Mouse (Mus musculus) MEL (cell line): ENCODE measurements around the gene Gm20388. TPM values are rescaled to one million over a fixed set of nuclear protein-coding genes. Genes with fewer than 3 reads are reported as not detected.

Experiments
- DNase-seq: peaks from one replicate; pipeline ENCODE4 v3.0.0; 2011; ENCODE audit warnings: low read depth, low spot score
- H3K27ac ChIP-seq: 2 replicates; pipeline ENCODE4 v1.5.1; 2012; ENCODE audit warnings: low read depth, mild to moderate bottlenecking, control low read depth, low read length, moderate library complexity; ENCODE audit not compliant: control insufficient read depth
- H3K27me3 ChIP-seq, 2 experiments: fragments of 150-350 bp in 1 of 2; sonication (generic) in 1 of 2; 2 replicates each; pipeline ENCODE4 v1.6.1; 2012; ENCODE audit warnings: low read length in 2 of 2, mild to moderate bottlenecking in 2 of 2, improper control_type of control experiment in 1 of 2, moderate library complexity in 1 of 2; ENCODE audit not compliant: insufficient read depth in 2 of 2, control insufficient read depth in 1 of 2
- H3K36me3 ChIP-seq, 2 experiments: 2 replicates each; pipeline ENCODE4 v1.6.1; 2012 to 2014; ENCODE audit warnings: low read length in 2 of 2, improper control_type of control experiment in 1 of 2, inconsistent platforms in 1 of 2, mild to moderate bottlenecking in 1 of 2; ENCODE audit not compliant: insufficient read depth in 2 of 2, control insufficient read depth in 1 of 2
- H3K4me1 ChIP-seq, 2 experiments: fragments of 150-350 bp in 1 of 2; sonication (generic) in 1 of 2; 2 replicates each; pipeline ENCODE4 v1.6.1; 2012; ENCODE audit warnings: low read length in 2 of 2, improper control_type of control experiment in 1 of 2, mild to moderate bottlenecking in 1 of 2; ENCODE audit not compliant: insufficient read depth in 2 of 2, control insufficient read depth in 1 of 2
- H3K4me3 ChIP-seq, 2 experiments: fragments of 150-350 bp in 1 of 2; sonication (generic) in 1 of 2; 2 replicates each; pipeline ENCODE4 v1.5.1; 2012; ENCODE audit warnings: low read depth in 2 of 2, low read length in 2 of 2, mild to moderate bottlenecking in 2 of 2, moderate library complexity in 2 of 2, control low read depth in 1 of 2, improper control_type of control experiment in 1 of 2; ENCODE audit not compliant: control insufficient read depth in 1 of 2, insufficient read depth in 1 of 2
- H3K79me2 ChIP-seq: 2 replicates; pipeline ENCODE4 v1.6.1; 2012; ENCODE audit warnings: mild to moderate bottlenecking, low read length, moderate library complexity; ENCODE audit not compliant: control insufficient read depth, poor library complexity, insufficient read depth
- H3K9ac ChIP-seq: 2 replicates; pipeline ENCODE4 v1.6.1; 2012; ENCODE audit warnings: low read depth, mild to moderate bottlenecking, control low read depth, low read length, moderate library complexity; ENCODE audit not compliant: control insufficient read depth, poor library complexity, severe bottlenecking
- H3K9me3 ChIP-seq: fragments of 150-350 bp; sonication (generic); replicated peaks from 2 replicates; pipeline ENCODE4 v1.6.1; 2012; ENCODE audit warnings: mild to moderate bottlenecking, low read length, improper control_type of control experiment, moderate library complexity; ENCODE audit not compliant: insufficient read depth
- CHD1 ChIP-seq: IDR thresholded peaks from 2 replicates; pipeline ENCODE4 v1.6.1; 2012; ENCODE audit warnings: low read depth, mild to moderate bottlenecking, inconsistent platforms, low read length, improper control_type of control experiment
- ELF1 ChIP-seq: IDR thresholded peaks from 2 replicates; pipeline ENCODE4 v1.6.1; 2014; ENCODE audit warnings: low read depth, mild to moderate bottlenecking, inconsistent platforms, low read length, improper control_type of control experiment, moderate library complexity
- EP300 ChIP-seq, 2 experiments: IDR thresholded peaks; 2 replicates each; pipeline ENCODE4 v1.6.1; 2011; ENCODE audit warnings: improper control_type of control experiment in 2 of 2, low read length in 2 of 2, low read depth in 1 of 2, mild to moderate bottlenecking in 1 of 2
- ETS1 ChIP-seq: IDR thresholded peaks from 2 replicates; pipeline ENCODE4 v1.6.1; 2012; ENCODE audit warnings: low read depth, mild to moderate bottlenecking, inconsistent platforms, low read length, improper control_type of control experiment, moderate library complexity
- KAT2A ChIP-seq: conservative IDR thresholded peaks from 2 replicates; pipeline ENCODE4 v1.6.1; 2012; ENCODE audit warnings: low read depth, low read length, improper control_type of control experiment, inconsistent platforms
- NELFE ChIP-seq: IDR thresholded peaks from 2 replicates; pipeline ENCODE4 v1.6.1; 2011; ENCODE audit warnings: low read depth, low read length, improper control_type of control experiment
- NRF1 ChIP-seq: IDR thresholded peaks from 2 replicates; pipeline ENCODE4 v1.6.1; 2014; ENCODE audit warnings: low read depth, mild to moderate bottlenecking, inconsistent platforms, low read length, improper control_type of control experiment, moderate library complexity; ENCODE audit not compliant: poor library complexity, insufficient read depth, severe bottlenecking
- POLR2AphosphoS2 ChIP-seq: IDR thresholded peaks from 2 replicates; pipeline ENCODE4 v1.6.1; 2011; ENCODE audit warnings: low read length, improper control_type of control experiment
- RAD21 ChIP-seq: IDR thresholded peaks from 2 replicates; pipeline ENCODE4 v1.6.1; 2011; ENCODE audit warnings: mild to moderate bottlenecking, low read depth, low read length, improper control_type of control experiment
- RCOR1 ChIP-seq: IDR thresholded peaks from 2 replicates; pipeline ENCODE4 v1.6.1; 2012; ENCODE audit warnings: low read depth, mild to moderate bottlenecking, inconsistent platforms, low read length, improper control_type of control experiment
- SMC3 ChIP-seq: IDR thresholded peaks from 2 replicates; pipeline ENCODE4 v1.6.1; 2011; ENCODE audit warnings: low read depth, low read length, improper control_type of control experiment
- TBP ChIP-seq: IDR thresholded peaks from 2 replicates; pipeline ENCODE4 v1.8.0; 2011; ENCODE audit warnings: low read depth, low read length, improper control_type of control experiment
- TCF12 ChIP-seq: IDR thresholded peaks from 2 replicates; pipeline ENCODE4 v1.6.1; 2014; ENCODE audit warnings: low read depth, mild to moderate bottlenecking, inconsistent platforms, low read length, improper control_type of control experiment, moderate library complexity
- ZC3H11A ChIP-seq: IDR thresholded peaks from 2 replicates; pipeline ENCODE4 v1.6.1; 2012; ENCODE audit warnings: low read depth, mild to moderate bottlenecking, inconsistent platforms, low read length, improper control_type of control experiment
- ZKSCAN1 ChIP-seq: IDR thresholded peaks from 2 replicates; pipeline ENCODE4 v1.6.1; 2012; ENCODE audit warnings: low read depth, mild to moderate bottlenecking, inconsistent platforms, low read length, improper control_type of control experiment, moderate library complexity
- ZMIZ1 ChIP-seq: IDR thresholded peaks from 2 replicates; pipeline ENCODE4 v1.6.1; 2012; ENCODE audit warnings: low read depth, mild to moderate bottlenecking, inconsistent platforms, low read length, improper control_type of control experiment, moderate library complexity
- polyA plus RNA-seq, 2 experiments: library from polyadenylated mRNA; stranded (reverse) in 1 of 2; unstranded in 1 of 2; fragments of >175 nt in 1 of 2; fragments of >200 nt in 1 of 2; gene quantifications; 2 replicates each; pipeline versions ENCODE4 v1.2.1 to v1.2.4; 2012; ENCODE audit warnings: low replicate concordance in 2 of 2, low read depth in 1 of 2; ENCODE audit not compliant: insufficient read length in 2 of 2, insufficient read depth in 1 of 2, missing spikeins in 1 of 2
- total RNA-seq: library from RNA; depleted of rRNA; stranded (reverse); fragments of 300-350 nt; gene quantifications from 2 replicates; pipeline ENCODE4 v1.2.3, GENCODE M21; 2012

Gm20388 gene
- total and polyA plus RNA-seq, 3 experiments = 11.1 to 17.8 TPM; not detected in 1

- TF ChIP-seq ETS1 = no peak
- no peak for TF ChIP-seq RCOR1
- TF ChIP-seq CHD1 = no peak
- TF ChIP-seq, all 39 proteins: peak for 0
These were observed 833.8 kb downstream of the Gm20388 start (continued) for GRCm38 (mm10) chr8:120744448-120744847.

DNA sequence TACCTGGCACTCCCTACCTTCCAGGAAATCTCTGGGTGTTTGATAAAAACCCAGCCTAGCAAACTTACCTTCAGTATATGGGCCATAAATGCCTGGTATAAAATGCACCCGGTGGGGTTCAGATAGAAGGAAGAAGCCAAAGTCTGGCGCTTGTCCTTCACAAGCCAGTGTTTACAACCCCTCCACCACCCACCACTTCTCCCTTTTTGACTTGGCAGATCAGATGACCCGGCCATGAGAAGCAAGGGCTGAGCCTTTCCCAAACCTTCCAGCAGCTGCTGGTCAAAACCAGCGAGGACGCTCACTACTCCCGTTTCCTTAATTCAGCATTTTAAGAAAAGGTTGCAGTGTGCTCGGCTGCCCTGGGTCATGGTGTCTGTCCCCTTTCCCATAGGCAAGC is 834.6 kb downstream of the Gm20388 start:
- no peaks in the 10 kb centered on the region for H3K79me2 ChIP-seq

DNA sequence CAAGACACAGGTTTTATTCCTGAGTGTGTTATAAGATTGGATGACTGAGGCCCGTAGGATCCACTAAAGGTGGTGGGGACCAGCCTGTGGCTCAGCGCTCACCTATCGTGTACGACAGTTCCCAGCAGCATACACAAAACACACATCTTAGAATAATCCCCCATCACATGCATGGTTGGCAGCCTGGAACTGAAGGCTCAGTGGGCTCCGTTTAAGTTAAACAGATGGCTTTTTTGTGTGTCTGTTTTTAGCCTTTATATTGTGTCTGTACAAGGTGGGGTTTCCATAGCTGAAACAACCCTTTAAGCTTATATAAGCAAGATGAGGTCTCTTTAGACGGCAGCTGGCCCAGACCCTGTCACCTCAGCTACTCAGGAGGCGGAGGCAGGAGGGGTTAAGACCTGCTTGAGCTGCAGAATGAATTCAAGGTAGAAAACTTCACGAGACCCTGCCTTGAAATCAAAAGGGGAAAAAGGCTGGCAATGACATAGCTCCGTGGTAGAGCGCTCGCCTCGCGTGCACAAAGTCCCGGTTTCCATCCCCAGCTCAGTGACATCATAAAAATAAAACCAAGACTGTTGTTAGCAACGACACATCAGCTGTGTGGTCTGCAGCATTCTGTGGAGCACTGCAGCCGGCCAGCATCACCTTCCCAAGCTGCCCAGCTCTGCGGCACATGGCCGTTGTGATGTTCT is 835.5 kb downstream of the Gm20388 start:
- Histone ChIP-seq H3K27me3 (no peaks in the 10 kb centered on the region), H3K27ac (no peak overlapping the region), H3K4me1 (no peaks in the 10 kb centered on the region), H3K79me2 (no peaks in the 10 kb centered on the region), H3K4me3 (no peak overlapping the region), H3K9me3 (no peaks in the 10 kb centered on the region), H3K9ac (no peak overlapping the region), H3K36me3 (no peaks in the 10 kb centered on the region)
- TF ChIP-seq TBP (no peak), RCOR1 (no peak), EP300 (IDR thresholded peaks at IDR 0.05; ENCODE audit: low read depth in 1 of 2, low read length in 2 of 2) (no peak), ZKSCAN1 (no peak)
- DNase-seq = no peak

More for the DNA sequence above, 834.6 kb downstream of the Gm20388 start:
- no peak for DNase-seq
- H3K27me3 ChIP-seq = no peaks in the 10 kb centered on the region
- H3K9ac ChIP-seq = no peak overlapping the region
- TF ChIP-seq NELFE = no peak
- H3K9me3 ChIP-seq = no peaks in the 10 kb centered on the region
- H3K4me1 ChIP-seq = no peaks in the 10 kb centered on the region
- H3K36me3 ChIP-seq = no peaks in the 10 kb centered on the region
- H3K4me3 ChIP-seq = no peak overlapping the region
- H3K27ac ChIP-seq = no peak overlapping the region

- TF ChIP-seq SMC3 = no peak
- TF ChIP-seq ZMIZ1 = no peak
- TF ChIP-seq KAT2A = no peak
- no peak for TF ChIP-seq ELF1
- TF ChIP-seq POLR2AphosphoS2 = no peak
- TF ChIP-seq TCF12 = no peak
- no peak for TF ChIP-seq ZC3H11A
- TF ChIP-seq NRF1 = no peak
- TF ChIP-seq TBP = no peak
- TF ChIP-seq RAD21 = no peak
- no peak for TF ChIP-seq ETS1
- TF ChIP-seq, all 39 proteins: peak for 0
- Histone ChIP-seq H3K9ac (no peak overlapping the region), H3K79me2 (no peaks in the 10 kb centered on the region), H3K27me3 (no peaks in the 10 kb centered on the region), H3K4me3 (no peak overlapping the region), H3K9me3 (no peaks in the 10 kb centered on the region), H3K36me3 (no peaks in the 10 kb centered on the region), H3K4me1 (no peaks in the 10 kb centered on the region), H3K27ac (no peak overlapping the region)
- DNase-seq = no peak
These were observed 836.6 kb downstream of the Gm20388 start for GRCm38 (mm10) chr8:120747286-120747685.
